Mouse (Mus musculus) splenic B cell, adult 2 months (primary cell): ENCODE results near the gene Tsen34.
"Not testable (repeated sequence)": the region's sequence is repeated elsewhere in the genome, so short reads cannot be mapped to it uniquely, and the experiment has no call there.

Experiments used
- DNase-seq: peaks from one replicate; pipeline ENCODE4 v3.0.0-alpha.2; 2011; ENCODE audit warnings: low read depth, low spot score
- H3K27me3 ChIP-seq: 2 replicates; pipeline ENCODE4 v1.6.1; 2012; ENCODE audit warnings: mild to moderate bottlenecking, low read length, moderate library complexity, mixed read lengths; ENCODE audit not compliant: control insufficient read depth, poor library complexity, insufficient read depth, severe bottlenecking
- H3K36me3 ChIP-seq: 2 replicates; pipeline ENCODE4 v1.6.1; 2012; ENCODE audit warnings: mild to moderate bottlenecking, low read length, moderate library complexity, mixed read lengths; ENCODE audit not compliant: control insufficient read depth, poor library complexity, insufficient read depth, severe bottlenecking

Gene Tsen34

DNA sequence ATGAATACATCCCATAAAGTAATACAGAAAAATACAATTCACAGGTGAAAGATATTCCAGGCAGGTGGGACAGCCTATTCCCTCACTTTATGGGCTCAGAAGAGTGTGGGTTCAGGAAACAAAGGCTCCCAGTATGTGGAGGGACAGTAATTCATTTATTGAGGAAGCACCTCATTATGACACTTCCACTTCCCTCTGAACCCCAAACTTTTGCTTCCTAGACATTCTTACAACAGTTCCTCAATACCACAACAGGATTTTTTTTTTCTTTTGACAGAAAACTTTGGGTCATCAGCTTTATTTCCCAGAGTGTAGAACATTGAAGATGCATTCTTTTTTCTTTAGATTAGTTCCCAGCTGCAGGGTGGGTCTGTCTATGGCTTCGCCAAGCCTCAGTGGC lies 40.0 kb downstream of the Tsen34 start:
- not testable (repeated sequence) for H3K36me3 ChIP-seq, H3K27me3 ChIP-seq, DNase-seq
